Mouse (Mus musculus): ENCODE data around the gene Zcwpw1.
"Not testable (repeated sequence)": the region's sequence is repeated elsewhere in the genome, so short reads cannot be mapped to it uniquely, and the experiment has no call there.

Zcwpw1 gene

GRCm38 (mm10) chr5:137787151-137787928, at the start of gene Zcwpw1, which contains the start of gene Mepce:
Gene Zcwpw1, plus strand, starts transcription at chr5:137787798.
Gene Mepce, minus strand, starts transcription at chr5:137787655.
- in situ Hi-C loops (cut with MboI, MseI), result no loop called here

- in situ Hi-C loops (cut with MboI, MseI), result no loop called here
Observed at GRCm38 (mm10) chr5:137738516-137738915, 49.1 kb upstream of the Zcwpw1 start.

- in situ Hi-C loops (cut with MboI, MseI), result no loop called here
Observed at GRCm38 (mm10) chr5:137739471-137739870, 48.1 kb upstream of the Zcwpw1 start.

- in situ Hi-C loops (cut with MboI, MseI), result no loop called here
Observed at GRCm38 (mm10) chr5:137740506-137740905, 47.1 kb upstream of the Zcwpw1 start.

- in situ Hi-C loops (cut with MboI, MseI), result no loop called here
Observed at GRCm38 (mm10) chr5:137741023-137741931, 46.3 kb upstream of the Zcwpw1 start, which contains the start of gene Nyap1. Gene Nyap1, minus strand, starts transcription at chr5:137741607.

- in situ Hi-C loops (cut with MboI, MseI), result no loop called here
Observed at GRCm38 (mm10) chr5:137742048-137742447, 45.5 kb upstream of the Zcwpw1 start.

- in situ Hi-C loops (cut with MboI, MseI), result no loop called here
Observed at GRCm38 (mm10) chr5:137742836-137743235, 44.8 kb upstream of the Zcwpw1 start.

- in situ Hi-C loops (cut with MboI, MseI), result no loop called here
Observed at GRCm38 (mm10) chr5:137744197-137744596, 43.4 kb upstream of the Zcwpw1 start.

GRCm38 (mm10) chr5:137745214-137746171, 42.1 kb upstream of the Zcwpw1 start, which contains the start of gene Tsc22d4:
Gene Tsc22d4, plus strand, starts transcription at chr5:137745730.
- in situ Hi-C loops (cut with MboI, MseI), result no loop called here

GRCm38 (mm10) chr5:137746282-137746850, 41.2 kb upstream of the Zcwpw1 start:
- in situ Hi-C loops (cut with MboI, MseI), result no loop called here

GRCm38 (mm10) chr5:137746851-137747325, 40.7 kb upstream of the Zcwpw1 start:
- in situ Hi-C loops (cut with MboI, MseI), result no loop called here

- in situ Hi-C loops (cut with MboI, MseI), result no loop called here
Observed at GRCm38 (mm10) chr5:137747326-137747961, 40.2 kb upstream of the Zcwpw1 start.

GRCm38 (mm10) chr5:137748130-137748770, 39.3 kb upstream of the Zcwpw1 start:
- in situ Hi-C loops (cut with MboI, MseI), result no loop called here

- in situ Hi-C loops (cut with MboI, MseI), result no loop called here
Observed at GRCm38 (mm10) chr5:137749196-137749836, 38.3 kb upstream of the Zcwpw1 start.

GRCm38 (mm10) chr5:137750212-137750611, 37.4 kb upstream of the Zcwpw1 start:
- in situ Hi-C loops (cut with MboI, MseI), result not testable (repeated sequence)

- in situ Hi-C loops (cut with MboI, MseI), result no loop called here
Observed at GRCm38 (mm10) chr5:137751221-137751887, 36.2 kb upstream of the Zcwpw1 start.

- in situ Hi-C loops (cut with MboI, MseI), result no loop called here
Observed at GRCm38 (mm10) chr5:137751988-137752387, 35.6 kb upstream of the Zcwpw1 start.

GRCm38 (mm10) chr5:137753111-137753832, 34.3 kb upstream of the Zcwpw1 start:
- in situ Hi-C loops (cut with MboI, MseI), result no loop called here

Data from T-helper 1 cell (primary cell).